Mouse (Mus musculus) gastrocnemius, adult 2 months (tissue): ENCODE measurements around the gene Oxsm. TPM values are rescaled to one million over a fixed set of nuclear protein-coding genes. Genes with fewer than 3 reads are reported as not detected.
A peak's percentile ranks its signal among the peaks of the same experiment; 100 is the strongest.

Source experiments
- DNase-seq: peaks from one replicate; pipeline ENCODE4 v3.0.0; 2022
- H3K27ac ChIP-seq: fragments of 200-600 bp; 2 replicates; pipeline ENCODE4 v1.8.1; 2022; ENCODE audit warnings: mild to moderate bottlenecking
- H3K4me3 ChIP-seq: fragments of 200-600 bp; 2 replicates; pipeline ENCODE4 v1.8.1; 2022; ENCODE audit warnings: mild to moderate bottlenecking, moderate library complexity
- CTCF ChIP-seq: fragments of 200-600 bp; IDR thresholded peaks from 2 replicates; pipeline ENCODE4 v1.8.1; 2022; ENCODE audit warnings: antibody characterized with exemption, mild to moderate bottlenecking, moderate library complexity
- intact Hi-C: fragments of 180-260 bp; cut with DNase I; formaldehyde crosslinking; loops from one replicate; pipeline ENCODE4 v1.15.1; 2025
- long read RNA-seq, 2 experiments: library from polyadenylated mRNA; stranded (forward); transcript quantifications; one replicate each; pipeline ENCODE4 v2.0.0; 2021
- total RNA-seq, 2 experiments: library from RNA; stranded (reverse); gene quantifications; 2 replicates each; pipeline ENCODE4 v1.2.3; 2021

Oxsm gene
- 10 to 100 TPM in 1 of 2 experiments, 1 to 10 TPM in 1; 8.8 to 13.6 TPM for total RNA-seq
- long read RNA-seq, experiment 1, partial matches to known transcripts: 2 of 22 reads
- long read RNA-seq, experiment 1, other reads (novel, unspliced or antisense): 20 of 22 reads
- long read RNA-seq, experiment 2, partial matches to known transcripts: 0 of 18 reads
- long read RNA-seq, experiment 2, other reads (novel, unspliced or antisense): 18 of 18 reads

DNA sequence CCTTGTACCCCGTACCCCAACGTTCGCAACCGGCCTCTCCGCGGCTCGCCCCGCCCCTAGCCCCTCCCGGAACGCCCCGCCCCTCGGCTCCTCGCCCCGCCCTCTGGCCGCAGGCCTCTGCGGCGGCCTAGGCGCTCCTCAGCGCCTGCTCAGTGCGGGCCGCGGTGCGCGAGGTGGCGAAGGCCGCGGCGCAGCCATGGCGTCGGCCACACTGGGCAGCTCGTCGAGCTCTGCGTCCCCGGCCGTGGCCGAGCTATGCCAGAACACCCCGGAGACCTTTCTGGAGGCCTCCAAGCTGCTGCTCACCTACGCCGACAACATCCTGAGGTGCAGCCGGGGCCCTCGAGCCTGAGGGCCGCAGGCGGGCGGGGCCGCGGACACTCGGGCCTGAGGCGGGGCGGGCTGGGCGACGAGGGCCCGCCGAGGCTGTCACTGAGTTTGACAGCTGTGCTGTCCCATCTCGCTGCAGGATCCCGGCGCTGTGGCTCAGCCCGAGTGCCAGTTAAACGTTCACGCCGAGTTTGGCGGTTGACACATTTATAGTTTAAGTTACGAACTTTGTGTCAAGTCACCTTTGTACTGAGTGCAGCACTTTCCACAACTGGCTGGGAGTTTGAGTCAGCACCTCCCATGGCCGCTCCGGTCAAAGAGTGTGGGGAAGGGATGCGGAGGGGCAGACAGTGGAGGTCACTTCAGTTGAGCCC is at the start of gene Oxsm, which contains the start of gene Ngly1:
Oxsm (minus strand) TSS at position 638 of the 704 bp plus-strand sequence.
Ngly1 (plus strand) TSS at position 110 of the 704 bp plus-strand sequence.
- no peak for TF ChIP-seq CTCF
- intact Hi-C loops: loop anchor here (2.0 kb wide), 1 partner anchor 115 kb away; the partner anchor contains the start of gene Top2b
- H3K27ac ChIP-seq: peak within 1 kb of the TSS; percentile 100
- DNase-seq: peak; percentile 94
- peak within 1 kb of the TSS; percentile 93 for H3K4me3 ChIP-seq

DNA sequence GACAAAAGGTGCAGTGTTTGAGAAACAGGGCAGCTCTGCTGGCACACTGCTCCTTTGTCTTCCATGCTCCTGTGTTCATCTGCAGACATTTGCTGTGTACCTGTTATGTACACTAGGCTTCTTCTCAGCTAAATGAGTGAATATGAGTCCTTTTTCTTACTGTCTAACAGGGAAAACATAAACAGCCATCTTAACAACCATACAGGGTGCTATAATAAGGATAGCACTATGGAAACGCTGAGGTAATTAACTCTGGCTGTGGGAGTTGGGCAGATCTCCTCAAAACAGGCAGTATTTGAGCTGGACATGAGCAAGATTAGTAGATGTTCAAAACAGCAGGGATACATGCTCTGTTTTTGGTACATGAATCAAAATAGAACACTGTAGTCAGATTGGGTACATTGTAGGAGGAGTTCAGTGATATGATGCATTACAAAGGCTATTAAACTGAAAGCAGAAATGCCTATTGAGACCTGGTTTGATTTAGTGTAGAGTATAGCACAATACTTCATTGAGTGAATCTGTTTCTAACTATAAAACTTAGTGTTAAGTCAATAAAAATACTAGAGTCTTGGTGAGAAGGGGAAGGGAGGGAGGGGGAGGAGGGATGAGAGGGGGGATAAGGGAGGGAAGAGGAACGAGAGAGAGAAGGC is 47.3 kb upstream of the Oxsm start:
- H3K27ac ChIP-seq: no peak overlapping the region
- DNase-seq: no peak
- H3K4me3 ChIP-seq: no peak overlapping the region
- intact Hi-C loops: no loop called here
- no peak for TF ChIP-seq CTCF

DNA sequence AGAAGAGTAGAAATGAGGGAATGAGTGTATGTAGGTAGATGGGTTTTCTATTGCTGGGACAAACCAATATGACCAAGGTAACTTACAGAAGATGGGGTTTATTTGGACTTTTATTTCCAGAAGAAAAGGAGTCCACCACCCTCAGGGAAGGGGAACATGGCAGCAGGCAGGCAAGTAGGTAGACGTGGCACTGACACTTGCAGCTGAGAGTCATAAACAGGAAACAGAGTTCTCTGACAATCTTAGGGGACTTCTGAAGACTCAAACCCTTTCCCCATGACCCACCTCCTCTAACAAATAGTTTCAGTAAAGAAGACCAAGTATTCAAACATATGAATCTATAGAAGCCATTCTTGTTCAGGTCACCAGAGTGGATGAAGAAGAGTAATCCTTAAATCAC is 44.3 kb upstream of the Oxsm start:
- no peak for TF ChIP-seq CTCF
- Histone ChIP-seq H3K4me3 (no peak overlapping the region), H3K27ac (no peak overlapping the region)
- intact Hi-C loops: no loop called here
- DNase-seq: no peak

DNA sequence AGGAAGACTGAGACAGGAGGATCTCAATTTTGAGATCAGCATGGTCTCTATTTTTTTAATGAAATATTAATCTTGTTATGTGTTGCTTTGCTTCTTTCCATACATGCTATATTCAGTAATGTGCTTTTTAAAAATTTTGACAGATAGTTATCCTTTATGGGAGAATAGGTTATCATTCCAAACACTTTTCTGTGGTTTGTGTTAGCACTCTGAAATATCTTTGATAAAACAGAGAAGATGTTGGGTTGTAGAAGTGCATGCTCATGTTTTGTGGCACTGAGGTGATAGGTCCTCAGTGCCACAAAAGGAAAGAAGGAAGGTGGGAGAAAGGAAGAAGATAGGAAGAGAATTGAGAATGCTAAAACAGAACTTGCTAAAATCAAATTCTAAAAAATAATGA is 43.4 kb upstream of the Oxsm start:
- Histone ChIP-seq H3K4me3 (no peak overlapping the region), H3K27ac (no peak overlapping the region)
- no peak for TF ChIP-seq CTCF
- DNase-seq: no peak
- intact Hi-C loops: no loop called here

DNA sequence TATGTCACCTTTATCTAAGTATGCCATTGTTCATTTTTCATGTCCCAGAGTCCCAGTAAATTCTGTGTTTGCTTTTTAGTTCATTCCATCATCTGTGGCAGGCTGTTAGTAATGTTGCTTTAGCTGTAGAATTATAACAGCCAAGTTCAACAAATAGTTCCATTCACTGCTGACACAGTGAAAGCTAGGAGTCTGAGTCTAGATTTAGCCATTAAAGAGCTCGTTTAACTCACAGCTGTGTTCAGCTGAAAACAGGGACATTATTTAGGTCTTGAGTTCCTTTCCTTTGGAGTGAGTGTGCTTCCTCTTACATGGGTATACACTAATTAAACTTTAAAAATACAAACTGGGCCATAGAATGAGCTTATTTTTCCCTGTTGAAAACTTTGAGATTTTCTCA is 42.8 kb upstream of the Oxsm start:
- Histone ChIP-seq H3K4me3 (no peak overlapping the region), H3K27ac (no peak overlapping the region)
- intact Hi-C loops: no loop called here
- TF ChIP-seq CTCF: no peak
- no peak for DNase-seq

DNA sequence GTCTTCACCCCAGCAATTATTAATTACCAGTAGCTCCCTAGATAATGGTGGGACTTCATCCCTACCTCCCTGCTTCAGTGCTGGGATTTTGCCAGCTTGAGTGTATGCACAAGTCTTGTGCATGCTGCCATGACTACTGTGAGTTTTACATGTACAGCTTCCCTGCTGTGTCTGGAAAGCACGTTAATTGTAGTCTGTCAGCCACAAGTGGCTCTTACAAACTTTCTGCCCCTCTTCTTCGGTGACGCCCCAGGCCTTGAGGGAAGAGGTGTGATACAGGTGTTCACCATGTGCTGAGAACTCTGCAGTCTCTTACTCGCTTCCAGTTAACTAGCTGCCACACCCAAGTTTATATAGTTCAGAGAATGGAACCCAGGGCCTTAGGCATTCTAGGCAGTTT is 34.4 kb upstream of the Oxsm start:
- no peak for TF ChIP-seq CTCF
- intact Hi-C loops: no loop called here
- DNase-seq: no peak

DNA sequence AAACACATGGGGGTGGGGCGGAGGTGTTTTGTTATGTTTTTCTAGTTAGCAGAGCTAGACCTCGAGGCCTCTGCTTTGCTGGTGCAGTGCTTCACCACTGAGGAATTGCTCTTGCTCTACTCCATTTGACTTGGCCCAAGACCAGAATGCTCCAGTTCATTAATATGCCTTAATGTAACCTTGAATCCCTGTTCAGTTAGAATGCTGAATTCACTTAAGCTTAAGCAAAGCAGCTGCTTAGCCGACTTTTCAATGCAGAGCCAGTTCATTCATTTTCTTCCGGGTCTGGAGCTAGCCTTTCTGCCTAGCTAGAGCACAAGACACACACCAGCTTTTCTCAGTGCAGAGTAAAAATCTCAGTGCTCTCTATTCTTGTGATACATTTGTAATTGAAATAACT is 29.6 kb upstream of the Oxsm start:
- Histone ChIP-seq H3K27ac (no peak overlapping the region), H3K4me3 (no peak overlapping the region)
- TF ChIP-seq CTCF: no peak
- no peak for DNase-seq
- intact Hi-C loops: no loop called here

More for the DNA sequence above, 34.4 kb upstream of the Oxsm start:
- Histone ChIP-seq H3K4me3 (no peak overlapping the region), H3K27ac (no peak overlapping the region)

DNA sequence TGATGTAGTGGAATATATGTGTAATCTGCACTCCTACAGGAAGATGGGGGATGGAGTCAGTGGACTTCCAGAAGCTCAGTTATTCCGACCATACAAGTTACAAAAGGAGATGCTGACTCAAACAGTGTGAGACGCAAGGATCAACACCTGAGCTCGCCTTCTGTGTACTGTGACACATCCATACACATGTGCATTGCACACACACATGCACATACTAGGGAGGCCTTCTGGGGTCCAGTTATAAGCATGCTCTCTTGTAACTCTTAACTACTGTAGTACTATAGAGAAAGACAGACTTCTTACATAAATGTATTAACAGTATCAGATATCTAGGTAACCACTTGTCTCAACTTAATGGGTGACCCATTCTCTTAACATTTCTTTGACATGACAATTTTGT is 24.1 kb upstream of the Oxsm start:
- no peak overlapping the region for H3K27ac ChIP-seq
- H3K4me3 ChIP-seq: no peak overlapping the region
- TF ChIP-seq CTCF: no peak
- intact Hi-C loops: no loop called here
- DNase-seq: no peak

DNA sequence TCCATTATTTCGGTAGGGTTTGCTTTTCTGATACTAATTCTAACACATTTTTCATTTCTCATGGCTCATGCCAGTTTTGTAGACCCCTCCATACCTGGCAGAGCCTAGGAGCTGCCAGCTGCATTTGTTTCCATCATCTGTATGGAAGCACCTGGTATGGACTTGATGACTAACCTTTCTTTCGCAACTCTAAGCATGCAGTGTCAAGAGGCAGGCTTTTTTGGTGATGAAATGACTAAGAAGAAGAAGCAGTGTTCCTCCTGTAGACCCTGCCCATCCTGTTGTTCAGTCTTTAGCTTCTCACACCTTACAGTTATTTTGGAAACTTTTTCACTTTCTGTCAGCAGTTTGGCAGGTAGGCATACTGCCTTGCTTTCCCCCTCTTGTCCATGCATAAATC is 20.2 kb upstream of the Oxsm start:
- Histone ChIP-seq H3K27ac (no peak overlapping the region), H3K4me3 (no peak overlapping the region)
- intact Hi-C loops: no loop called here
- no peak for DNase-seq
- no peak for TF ChIP-seq CTCF

DNA sequence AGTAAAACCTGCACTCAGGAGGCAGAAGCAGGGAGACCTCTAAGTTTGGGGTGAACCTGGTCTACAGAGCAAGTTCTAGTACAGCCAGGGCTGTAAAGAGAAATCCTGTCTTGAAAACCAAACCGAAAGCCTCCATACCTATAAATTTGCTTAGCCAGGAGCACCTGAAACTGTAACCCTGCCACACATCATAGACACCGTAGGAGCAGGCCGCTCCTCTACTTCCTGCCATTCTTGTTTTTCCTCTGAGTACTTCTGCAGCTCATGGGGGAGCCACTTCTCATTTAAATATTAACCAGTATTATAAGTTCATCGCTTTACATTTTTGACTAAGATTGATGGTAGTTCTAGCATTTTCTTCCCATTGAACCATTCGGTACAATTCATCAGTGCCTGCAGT is 17.4 kb upstream of the Oxsm start:
- DNase-seq: no peak
- TF ChIP-seq CTCF: no peak
- Histone ChIP-seq H3K27ac (no peak overlapping the region), H3K4me3 (no peak overlapping the region)
- intact Hi-C loops: no loop called here

DNA sequence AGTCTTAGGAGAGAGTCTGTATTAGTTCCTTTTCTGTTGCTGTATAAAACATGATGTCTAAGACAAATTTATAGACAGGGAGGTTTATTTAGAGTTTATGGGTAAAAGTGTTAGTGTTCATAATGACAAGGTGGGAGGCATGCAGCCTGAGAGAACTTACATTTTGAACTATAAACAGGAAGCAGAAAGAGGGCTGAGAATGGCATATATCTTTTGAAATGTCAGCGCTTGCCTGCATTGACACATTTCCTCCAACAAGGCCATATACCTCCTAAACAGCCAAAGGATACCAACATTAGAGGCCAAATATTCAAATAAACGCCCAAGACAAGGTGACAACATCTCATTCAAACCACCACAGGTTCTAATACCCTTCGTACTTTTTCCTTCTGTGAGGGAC is 12.3 kb upstream of the Oxsm start:
- intact Hi-C loops: no loop called here
- no peak overlapping the region for H3K4me3 ChIP-seq
- DNase-seq: no peak
- TF ChIP-seq CTCF: no peak
- H3K27ac ChIP-seq: no peak overlapping the region

DNA sequence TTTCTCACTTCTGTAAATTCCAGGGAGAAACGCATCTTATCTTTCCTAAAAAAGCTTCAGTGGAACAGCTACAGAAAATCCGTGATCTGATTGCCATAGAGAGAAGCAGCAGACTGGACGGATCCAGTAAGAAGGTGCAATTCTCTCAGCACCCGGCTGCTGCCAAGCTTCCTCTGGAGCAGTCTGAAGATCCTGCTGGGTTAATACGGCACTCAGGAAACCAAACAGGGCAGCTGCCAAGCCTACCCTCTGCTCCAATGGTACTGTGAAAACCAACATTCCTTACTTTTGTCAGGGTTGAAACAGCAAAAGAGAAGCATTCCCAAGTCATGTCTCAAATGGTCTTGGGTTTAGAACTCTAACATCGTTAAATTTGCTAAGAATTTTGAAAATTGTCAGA is 10.9 kb upstream of the Oxsm start:
- intact Hi-C loops: no loop called here
- no peak for DNase-seq
- TF ChIP-seq CTCF: no peak
- Histone ChIP-seq H3K27ac (no peak overlapping the region), H3K4me3 (no peak overlapping the region)

DNA sequence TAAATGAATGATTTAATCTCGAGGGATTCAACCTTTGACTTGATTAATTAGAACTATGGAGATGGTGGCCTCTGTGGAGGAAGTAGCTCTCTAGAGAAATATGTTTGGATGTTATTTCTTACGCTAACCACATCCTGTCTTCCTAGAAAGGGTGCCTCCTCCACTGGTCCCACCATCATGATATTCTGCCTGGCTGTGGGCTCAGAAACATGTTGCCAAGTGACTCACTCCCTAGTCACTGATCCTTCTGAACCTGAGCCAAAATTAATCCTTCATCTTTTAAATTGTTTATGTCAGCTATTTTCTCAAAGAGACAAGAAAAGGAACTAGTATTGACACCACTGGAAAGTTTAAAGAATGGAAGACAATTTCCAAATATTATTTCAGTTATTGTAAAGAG is 6.6 kb upstream of the Oxsm start:
- Histone ChIP-seq H3K4me3 (no peak overlapping the region), H3K27ac (no peak overlapping the region)
- TF ChIP-seq CTCF: no peak
- intact Hi-C loops: no loop called here
- DNase-seq: no peak

DNA sequence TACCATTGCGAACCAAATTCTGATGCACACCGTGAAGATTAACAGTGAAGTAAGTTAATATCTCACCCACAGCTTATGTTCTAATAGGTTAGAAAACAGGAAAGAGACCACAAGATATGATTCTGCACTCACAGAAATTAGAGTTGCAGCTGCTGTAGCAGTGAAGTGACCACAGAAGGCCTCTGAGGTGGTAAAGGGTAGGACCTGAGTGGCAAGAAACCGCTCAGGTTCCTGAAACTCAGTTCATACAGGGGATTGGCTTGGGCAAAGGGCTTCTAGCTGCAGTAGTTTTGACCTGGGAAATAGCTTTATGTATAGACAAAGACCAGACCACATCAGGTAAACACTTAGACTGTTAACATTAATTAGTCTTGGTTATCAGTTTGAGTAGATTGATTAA is 6.1 kb upstream of the Oxsm start:
- no peak overlapping the region for H3K27ac ChIP-seq
- no peak for DNase-seq
- H3K4me3 ChIP-seq: no peak overlapping the region
- intact Hi-C loops: no loop called here
- TF ChIP-seq CTCF: no peak
